Comparison of ENCODE assay signal across 1 mouse cellular context in the genomic region with DNA sequence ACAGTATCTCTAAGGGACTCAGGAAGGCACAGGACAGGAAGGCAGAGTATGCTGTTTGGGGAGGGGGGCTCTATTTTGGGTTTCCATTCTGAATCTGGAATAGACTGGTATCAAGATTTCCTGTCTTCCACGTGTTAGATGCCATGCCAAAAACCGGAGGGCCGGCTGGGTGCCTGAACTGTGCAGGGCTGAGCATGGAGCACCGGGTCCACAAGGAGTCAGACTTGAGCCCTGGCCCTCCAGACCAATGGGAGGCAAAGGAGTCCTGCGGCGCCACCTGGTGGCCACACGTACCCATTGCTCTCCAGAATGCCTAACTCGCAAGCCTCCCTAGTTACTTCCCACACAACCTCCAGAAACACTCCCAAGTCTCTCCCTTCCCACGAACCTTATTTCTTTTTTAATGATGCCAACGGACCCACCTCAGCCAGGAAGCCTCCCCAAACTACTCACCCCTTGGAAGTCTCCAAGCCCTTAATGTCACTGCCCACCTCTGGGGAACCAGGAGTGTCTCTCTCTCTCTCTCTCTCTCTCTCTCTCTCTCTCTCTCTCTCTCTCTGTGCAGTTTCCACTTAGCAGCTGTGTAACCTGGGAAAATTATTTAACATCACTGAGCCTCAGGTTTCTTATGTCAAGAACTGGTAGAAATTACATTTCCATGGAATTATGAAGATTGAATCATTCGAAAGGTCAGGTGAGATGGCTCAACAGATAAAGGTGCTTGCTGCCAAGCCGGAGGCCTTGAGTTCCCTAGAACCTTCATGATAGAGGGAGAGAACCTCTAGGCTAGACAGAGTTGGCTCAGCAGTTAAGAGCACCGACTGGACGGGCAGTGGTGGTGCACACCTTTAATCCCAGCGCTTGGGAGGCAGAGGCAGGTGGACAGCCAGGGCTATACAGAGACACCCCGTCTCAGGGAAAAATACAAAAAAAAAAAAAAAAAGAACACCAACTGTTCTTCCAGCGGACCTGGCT.
TF ChIP-seq lines count a peak whose summit lies in the region.

No protein-coding gene starts in this region.

TF ChIP-seq in MEL, 35 proteins besides CTCF, POLR2A, EP300 and RAD21 (continued from another document):
- TF ChIP-seq CHD2 (IDR thresholded peaks at IDR 0.05; ENCODE audit: low read length) (no peak), ETS1 (IDR thresholded peaks at IDR 0.05; ENCODE audit: low read depth, low read length) (peak; percentile 4; the same call in 1 of the 2 replicates), SIN3A (IDR thresholded peaks at IDR 0.05; ENCODE audit: low read length) (peak; percentile 89), GABPA (IDR thresholded peaks at IDR 0.05; ENCODE audit: low read depth, low read length) (no peak), TBP (IDR thresholded peaks at IDR 0.05; ENCODE audit: low read depth, low read length) (peak; percentile 45; the same call in 1 of the 2 replicates), GATA1 (IDR thresholded peaks at IDR 0.05; ENCODE audit: low read depth, low read length) (no peak), MAX (IDR thresholded peaks at IDR 0.05; ENCODE audit: low read length) (peak; percentile 92), MYC (IDR thresholded peaks at IDR 0.05; ENCODE audit: low read depth, low read length) (peak; percentile 77; the same call in 1 of the 2 replicates), ZC3H11A (IDR thresholded peaks at IDR 0.05; ENCODE audit: low read depth, low read length) (peak; percentile 90), MXI1 (IDR thresholded peaks at IDR 0.05; ENCODE audit: low read depth, low read length) (peak; percentile 93), USF1 (IDR thresholded peaks at IDR 0.05; ENCODE audit: low read depth, low read length) (0 out of 2 replicates have a peak, but pooled peaks have one; percentile 12), UBTF (IDR thresholded peaks at IDR 0.05; ENCODE audit: borderline replicate concordance, insufficient read depth, low read depth, low read length) (no peak)
